Mouse (Mus musculus) spleen, postnatal 10 days (tissue): Measurements from ENCODE around the gene Sept12.

Source experiments
- DNase-seq, 2 experiments: peaks; one replicate each; pipeline ENCODE4 v3.0.0; 2021 to 2022; ENCODE audit warnings: low spot score in 2 of 2

The Sept12 gene

GRCm38 (mm10) chr16:4937351-4938190 lies 60.1 kb downstream of the Sept12 start:
- DNase-seq, result no peak
